Mouse (Mus musculus) spleen, adult 2 months (tissue): Measurements from ENCODE around the gene Vps13d. TPM values are rescaled to one million over a fixed set of nuclear protein-coding genes. Genes with fewer than 3 reads are reported as not detected.

Experiments used
- DNase-seq, 2 experiments: peaks; one replicate each; pipeline versions ENCODE4 v3.0.0 to v3.0.0-alpha.2; 2012 to 2021; ENCODE audit warnings: low spot score in 2 of 2, low read depth in 1 of 2
- H3K27ac ChIP-seq: fragments of 200-500 bp; 2 replicates; pipeline ENCODE4 v1.5.1; 2012; ENCODE audit warnings: low read length, inconsistent platforms; ENCODE audit not compliant: insufficient read depth
- H3K27me3 ChIP-seq: fragments of 200-500 bp; 2 replicates; pipeline ENCODE4 v1.6.1; 2012; ENCODE audit warnings: mild to moderate bottlenecking, moderate library complexity, low read length, inconsistent platforms; ENCODE audit not compliant: control insufficient read depth, insufficient read depth
- H3K36me3 ChIP-seq: fragments of 200-500 bp; 2 replicates; pipeline ENCODE4 v1.6.1; 2012; ENCODE audit warnings: mild to moderate bottlenecking, low read length, inconsistent platforms; ENCODE audit not compliant: control insufficient read depth, insufficient read depth
- H3K4me1 ChIP-seq: fragments of 200-500 bp; 2 replicates; pipeline ENCODE4 v1.6.1; 2011; ENCODE audit warnings: inconsistent platforms; ENCODE audit not compliant: control insufficient read depth, insufficient read depth, insufficient read length
- H3K4me3 ChIP-seq: fragments of 200-500 bp; 2 replicates; pipeline ENCODE4 v1.5.1; 2011; ENCODE audit warnings: mild to moderate bottlenecking, inconsistent platforms; ENCODE audit not compliant: insufficient read depth, insufficient read length; ENCODE audit errors: extremely low read depth
- CTCF ChIP-seq: fragments of 200-500 bp; IDR thresholded peaks from 2 replicates; pipeline ENCODE4 v1.5.1; 2011; ENCODE audit warnings: mild to moderate bottlenecking, inconsistent platforms; ENCODE audit not compliant: insufficient read depth, insufficient read length, insufficient replicate concordance; ENCODE audit errors: extremely low read depth
- POLR2A ChIP-seq: fragments of 200-500 bp; IDR thresholded peaks from 2 replicates; pipeline ENCODE4 v1.6.1; 2011; ENCODE audit warnings: low read depth, low read length, inconsistent platforms
- WGBS: fragments of 180-500 bp; shearing (Covaris S2); methylation state at CpG from one replicate; pipeline ENCODE4 v1.1.7; 2018; 5-methylcytosine and 5-hydroxymethylcytosine counted together
- polyA plus RNA-seq: library from polyadenylated mRNA; depleted of rRNA; stranded (reverse); fragments of >200 nt; gene quantifications from 2 replicates; pipeline ENCODE4 v1.2.3, GENCODE M21; 2012

Gene Vps13d
- polyA plus RNA-seq, 1 experiment = 12.1 TPM

DNA sequence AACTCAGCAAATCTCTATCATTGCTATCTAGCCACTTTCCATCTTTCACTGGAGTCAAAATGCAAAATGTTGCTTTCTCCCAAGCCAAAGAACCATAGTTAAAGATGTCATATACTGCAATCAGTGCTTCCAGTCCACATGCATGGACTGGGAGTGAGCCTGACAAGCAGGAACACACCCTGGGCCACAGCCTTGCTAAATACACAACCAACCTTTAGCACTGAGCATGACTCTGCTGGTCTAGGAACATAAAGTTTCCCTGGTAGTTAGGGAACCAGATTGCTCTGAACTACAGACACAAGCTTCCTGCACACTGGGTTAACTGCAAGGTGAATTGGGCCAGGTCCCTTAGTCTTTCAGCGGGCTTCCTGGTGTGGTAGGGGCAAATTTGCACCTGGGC, 64.0 kb downstream of the Vps13d start:
- 97% methylated on average over 1 of the region's 1 CpGs for WGBS
- DNase-seq = no peak
- TF ChIP-seq POLR2A (no peak), CTCF (no peak)
- H3K27me3 ChIP-seq = no peaks in the 10 kb centered on the region
- no peak overlapping the region for H3K4me3 ChIP-seq
- H3K4me1 ChIP-seq = no peaks in the 10 kb centered on the region
- peaks cover 57% of the 10 kb centered on the region for H3K36me3 ChIP-seq
- no peak overlapping the region for H3K27ac ChIP-seq

GRCm38 (mm10) chr4:145129956-145130548, 64.8 kb downstream of the Vps13d start:
- TF ChIP-seq CTCF (no peak), POLR2A (no peak)
- no peaks in the 10 kb centered on the region for H3K4me1 ChIP-seq
- peaks cover 64% of the 10 kb centered on the region for H3K36me3 ChIP-seq
- no peaks in the 10 kb centered on the region for H3K27me3 ChIP-seq
- H3K27ac ChIP-seq = no peak overlapping the region
- no peak for DNase-seq
- H3K4me3 ChIP-seq = no peak overlapping the region

DNA sequence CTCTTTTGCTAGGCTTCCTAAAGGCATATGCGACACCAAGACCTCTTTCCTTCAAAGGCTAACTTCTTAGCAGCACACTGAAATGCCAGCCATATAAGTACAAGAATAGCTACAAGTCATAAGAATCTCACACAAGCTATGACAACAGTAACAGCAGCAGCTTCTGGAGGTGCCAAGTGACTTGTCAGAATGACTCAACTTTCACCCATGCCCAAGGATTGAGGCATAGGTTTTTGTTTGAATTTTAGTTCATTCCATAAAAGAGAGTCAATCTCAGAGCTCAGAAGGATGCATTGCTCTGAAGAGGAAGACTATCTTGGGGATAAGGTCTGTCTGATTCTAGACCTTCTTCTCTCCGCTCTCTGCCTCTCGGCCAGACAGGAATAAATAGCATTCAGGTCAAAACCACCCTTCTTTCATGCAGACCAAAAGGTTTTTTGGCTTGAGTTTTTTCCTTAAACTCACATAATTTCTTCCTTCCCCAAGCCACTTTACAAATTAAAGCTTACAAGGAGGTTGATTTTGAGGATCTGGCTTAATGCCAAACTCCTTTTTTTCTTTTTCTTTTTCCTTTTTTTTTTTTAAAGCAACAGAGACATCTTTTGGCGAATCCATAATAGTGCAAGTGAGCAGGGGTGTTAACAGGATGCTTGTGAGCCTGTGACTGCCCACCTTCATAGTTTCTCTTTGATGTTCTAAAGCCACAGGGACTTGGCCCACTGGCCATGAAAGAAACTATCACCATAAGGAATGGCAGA, 69.2 kb downstream of the Vps13d start:
- 88% methylated on average over 4 of the region's 4 CpGs for WGBS
- no peak for TF ChIP-seq POLR2A
- no peak for TF ChIP-seq CTCF
- no peak for DNase-seq
- no peak overlapping the region for H3K27ac ChIP-seq
- H3K4me1 ChIP-seq = no peaks in the 10 kb centered on the region
- peaks cover 55% of the 10 kb centered on the region for H3K36me3 ChIP-seq
- no peak overlapping the region for H3K4me3 ChIP-seq
- H3K27me3 ChIP-seq = no peaks in the 10 kb centered on the region

DNA sequence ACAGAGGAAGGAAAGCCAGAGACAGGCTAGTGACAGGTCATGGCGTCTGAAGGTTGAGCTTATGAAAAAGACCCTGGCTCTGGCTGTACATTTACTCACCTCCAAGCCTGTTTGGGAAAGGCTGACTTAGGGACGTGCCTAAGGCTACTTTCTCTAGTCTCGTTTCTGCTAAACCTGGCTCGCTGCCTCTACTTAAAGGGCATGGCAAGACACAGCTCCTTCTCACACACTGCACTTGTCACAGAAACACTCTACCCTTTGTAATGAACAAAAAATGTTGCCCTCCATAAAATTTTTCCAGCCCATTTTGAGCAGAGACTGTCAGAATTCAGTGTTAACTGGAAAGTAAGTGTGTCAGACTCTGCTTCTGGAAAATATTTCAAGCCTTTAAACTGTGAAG, 70.4 kb downstream of the Vps13d start:
- no peak for DNase-seq
- no peak overlapping the region for H3K4me3 ChIP-seq
- WGBS = 94% methylated on average over 4 of the region's 4 CpGs
- H3K27ac ChIP-seq = no peak overlapping the region
- H3K36me3 ChIP-seq = peaks cover 55% of the 10 kb centered on the region
- no peaks in the 10 kb centered on the region for H3K27me3 ChIP-seq
- H3K4me1 ChIP-seq = no peaks in the 10 kb centered on the region
- TF ChIP-seq CTCF (no peak), POLR2A (no peak)

GRCm38 (mm10) chr4:145111641-145112040, 83.2 kb downstream of the Vps13d start:
- peak in 1 of 2 experiments; percentile 22 for DNase-seq
- H3K27ac ChIP-seq = no peak overlapping the region
- 15% methylated on average over 4 of the region's 4 CpGs for WGBS
- H3K36me3 ChIP-seq = peaks cover 35% of the 10 kb centered on the region
- no peak overlapping the region for H3K4me3 ChIP-seq
- H3K4me1 ChIP-seq = peaks cover 5% of the 10 kb centered on the region; the same call in 1 of the 2 replicates
- TF ChIP-seq CTCF (no peak), POLR2A (no peak)
- no peaks in the 10 kb centered on the region for H3K27me3 ChIP-seq

- peaks cover 37% of the 10 kb centered on the region for H3K36me3 ChIP-seq
- no peaks in the 10 kb centered on the region for H3K27me3 ChIP-seq
- H3K4me1 ChIP-seq = peaks cover 5% of the 10 kb centered on the region; the same call in 1 of the 2 replicates
- no peak for TF ChIP-seq CTCF
- TF ChIP-seq POLR2A = no peak
- 95% methylated on average over 6 of the region's 6 CpGs for WGBS
- no peak overlapping the region for H3K4me3 ChIP-seq
- no peak for DNase-seq
- no peak overlapping the region for H3K27ac ChIP-seq
Observed at GRCm38 (mm10) chr4:145110736-145111135, 84.1 kb downstream of the Vps13d start.

GRCm38 (mm10) chr4:145106796-145107195, 88.0 kb downstream of the Vps13d start:
- Histone ChIP-seq H3K27me3 (no peaks in the 10 kb centered on the region), H3K4me1 (peaks cover 5% of the 10 kb centered on the region; the same call in 1 of the 2 replicates), H3K4me3 (no peak overlapping the region), H3K27ac (no peak overlapping the region), H3K36me3 (peaks cover 40% of the 10 kb centered on the region)
- WGBS = 90% methylated on average over 6 of the region's 6 CpGs
- TF ChIP-seq CTCF (no peak), POLR2A (no peak)
- no peak for DNase-seq
